Mouse (Mus musculus) heart, embryonic 14.5 days (tissue): ENCODE data around the gene Serpinb1c. TPM values are rescaled to one million over a fixed set of nuclear protein-coding genes. Genes with fewer than 3 reads are reported as not detected.
"Not testable (repeated sequence)": the region's sequence is repeated elsewhere in the genome, so short reads cannot be mapped to it uniquely, and the experiment has no call there.

Experiments used
- ATAC-seq: fragments of 200-750 bp; cut with Nextera tagmentation; 2 replicates; pipeline ENCODE4 v1.8.0; 2017; ENCODE audit warnings: low read depth, moderate TSS enrichment; ENCODE audit not compliant: insufficient number of reproducible peaks, insufficient read depth, low FRiP score
- H3K27ac ChIP-seq, 2 experiments: fragments of 200-500 bp in 1 of 2; fragments of 300-500 bp in 1 of 2; sonication (generic) in 1 of 2; replicated peaks in 1 of 2; 2 replicates each; pipeline ENCODE4 v1.5.1; 2012 to 2014; ENCODE audit warnings: low read depth in 2 of 2, low read length in 2 of 2, control low read depth in 1 of 2, mild to moderate bottlenecking in 1 of 2, mixed read lengths in 1 of 2; ENCODE audit not compliant: control insufficient read depth in 1 of 2, insufficient read depth in 1 of 2
- H3K27me3 ChIP-seq: fragments of 300-500 bp; sonication (generic); 2 replicates; pipeline ENCODE4 v1.6.1; 2014; ENCODE audit warnings: mild to moderate bottlenecking, low read length, control low read depth; ENCODE audit not compliant: control insufficient read depth, insufficient read depth
- H3K36me3 ChIP-seq: fragments of 300-500 bp; sonication (generic); 2 replicates; pipeline ENCODE4 v1.6.1; 2014; ENCODE audit warnings: mild to moderate bottlenecking, control low read depth, low read length, mixed read lengths; ENCODE audit not compliant: control insufficient read depth, insufficient read depth
- H3K4me1 ChIP-seq, 2 experiments: fragments of 200-500 bp in 1 of 2; fragments of 300-500 bp in 1 of 2; sonication (generic) in 1 of 2; 2 replicates each; pipeline ENCODE4 v1.6.1; 2012 to 2014; ENCODE audit warnings: low read length in 2 of 2, control low read depth in 1 of 2, mixed read lengths in 1 of 2; ENCODE audit not compliant: control insufficient read depth in 2 of 2, insufficient read depth in 2 of 2
- H3K4me2 ChIP-seq: fragments of 300-500 bp; sonication (generic); 2 replicates; pipeline ENCODE4 v1.6.1; 2014; ENCODE audit warnings: mild to moderate bottlenecking, low read length
- H3K4me3 ChIP-seq, 2 experiments: fragments of 200-500 bp in 1 of 2; fragments of 300-500 bp in 1 of 2; sonication (generic) in 1 of 2; 2 replicates each; pipeline ENCODE4 v1.5.1; 2012 to 2014; ENCODE audit warnings: low read length in 2 of 2, mild to moderate bottlenecking in 2 of 2, control low read depth in 1 of 2, low read depth in 1 of 2, moderate library complexity in 1 of 2; ENCODE audit not compliant: control insufficient read depth in 1 of 2, insufficient read depth in 1 of 2
- H3K9ac ChIP-seq: fragments of 300-500 bp; sonication (generic); 2 replicates; pipeline ENCODE4 v1.6.1; 2014; ENCODE audit warnings: mild to moderate bottlenecking, low read length
- H3K9me3 ChIP-seq: fragments of 300-500 bp; sonication (generic); 2 replicates; pipeline ENCODE4 v1.6.1; 2016; ENCODE audit warnings: low read length, control low read depth; ENCODE audit not compliant: control insufficient read depth
- WGBS: fragments of 180-500 bp; shearing (Covaris S2); extraction: QIAGEN DNeasy Blood & Tissue Kit; methylation state at CpG from one replicate; pipeline ENCODE4 v1.1.7; 2014; 5-methylcytosine and 5-hydroxymethylcytosine counted together
- polyA plus RNA-seq: library from polyadenylated mRNA; unstranded; fragments of >200 nt; fragmentation: Nextera tagmentation; extraction: Ambion mirVana; gene quantifications from 2 replicates; pipeline ENCODE4 v1.2.1, GENCODE M21; 2014

The Serpinb1c gene
- polyA plus RNA-seq, 1 experiment from 2014 or later, result not detected

DNA sequence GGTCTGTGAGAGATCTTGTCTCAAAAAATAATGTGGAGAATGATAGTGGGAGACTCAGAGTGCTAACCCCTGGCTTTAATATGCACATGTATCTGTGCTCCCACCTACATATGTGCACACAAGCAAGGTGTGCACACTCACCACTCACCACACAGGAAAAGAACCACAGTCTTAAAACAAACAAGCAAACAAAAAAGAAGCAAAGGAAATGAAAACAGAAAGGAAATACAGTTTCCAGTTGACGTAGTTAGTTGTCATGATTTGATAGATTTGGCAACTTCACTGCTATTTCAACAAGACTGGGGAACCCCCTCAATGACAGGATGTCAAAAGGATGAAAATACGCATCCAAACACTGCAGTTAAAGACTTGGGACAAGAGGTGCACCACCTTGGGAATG lies 1.1 kb upstream of the Serpinb1c start:
- not testable (repeated sequence) for H3K27me3 ChIP-seq, H3K4me1 ChIP-seq, H3K9ac ChIP-seq, H3K4me2 ChIP-seq, H3K9me3 ChIP-seq, H3K36me3 ChIP-seq, H3K4me3 ChIP-seq, ATAC-seq, H3K27ac ChIP-seq
- whole genome bisulfite sequencing, result 65% methylated on average over 2 of the region's 2 CpGs

DNA sequence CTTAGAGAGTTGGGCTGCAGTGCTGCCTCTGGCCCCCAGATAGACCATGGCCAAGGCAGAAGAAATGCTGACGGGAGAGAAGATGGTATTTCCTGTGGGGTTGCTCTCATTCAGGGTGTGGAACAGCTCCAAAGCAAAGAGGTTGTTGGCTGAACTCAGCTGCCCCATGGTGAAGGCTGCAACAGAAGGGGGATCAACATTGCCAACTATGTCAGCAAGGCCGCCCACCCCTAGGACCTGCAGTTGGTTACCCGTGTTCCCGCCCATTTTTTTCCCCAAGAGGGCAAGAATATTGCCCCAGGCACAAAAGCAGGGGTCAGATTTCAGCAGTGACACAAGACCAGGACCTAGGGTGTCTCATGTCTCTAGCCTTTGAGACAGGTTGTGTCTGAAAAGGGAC lies 1.1 kb downstream of the Serpinb1c start:
- Histone ChIP-seq H3K36me3 (no peaks in the 10 kb centered on the region), H3K4me2 (no peak overlapping the region), H3K4me1 (no peaks in the 10 kb centered on the region), H3K27ac (no peak overlapping the region), H3K9me3 (no peaks in the 10 kb centered on the region), H3K27me3 (no peaks in the 10 kb centered on the region), H3K4me3 (no peak overlapping the region), H3K9ac (no peak overlapping the region)
- 80% methylated on average over 4 of the region's 4 CpGs for WGBS
- ATAC-seq, result no peak

DNA sequence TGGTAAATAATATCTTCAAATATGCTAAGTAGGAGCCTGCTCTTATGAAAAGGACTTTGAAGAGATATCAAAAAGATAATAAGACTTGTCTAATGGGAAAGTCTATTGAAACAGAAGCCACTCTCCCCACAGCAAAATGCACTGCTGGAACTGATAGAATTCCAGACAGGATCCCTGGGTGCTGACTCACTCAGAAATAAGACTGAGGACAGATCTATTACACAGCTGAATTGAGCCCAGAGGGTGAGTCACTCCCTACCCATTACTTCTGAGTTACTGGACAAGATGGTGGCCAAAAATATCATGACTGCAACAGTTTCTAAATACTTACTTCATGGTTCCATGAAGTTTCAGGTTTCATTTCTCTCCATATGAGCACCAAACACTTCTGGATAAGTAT lies 13.3 kb downstream of the Serpinb1c start:
- H3K36me3 ChIP-seq, result no peaks in the 10 kb centered on the region
- no peak for ATAC-seq
- no peaks in the 10 kb centered on the region for H3K9me3 ChIP-seq
- no peak overlapping the region for H3K27ac ChIP-seq
- H3K4me2 ChIP-seq, result no peak overlapping the region
- no peaks in the 10 kb centered on the region for H3K27me3 ChIP-seq
- no peak overlapping the region for H3K9ac ChIP-seq
- no peaks in the 10 kb centered on the region for H3K4me1 ChIP-seq
- no peak overlapping the region for H3K4me3 ChIP-seq

DNA sequence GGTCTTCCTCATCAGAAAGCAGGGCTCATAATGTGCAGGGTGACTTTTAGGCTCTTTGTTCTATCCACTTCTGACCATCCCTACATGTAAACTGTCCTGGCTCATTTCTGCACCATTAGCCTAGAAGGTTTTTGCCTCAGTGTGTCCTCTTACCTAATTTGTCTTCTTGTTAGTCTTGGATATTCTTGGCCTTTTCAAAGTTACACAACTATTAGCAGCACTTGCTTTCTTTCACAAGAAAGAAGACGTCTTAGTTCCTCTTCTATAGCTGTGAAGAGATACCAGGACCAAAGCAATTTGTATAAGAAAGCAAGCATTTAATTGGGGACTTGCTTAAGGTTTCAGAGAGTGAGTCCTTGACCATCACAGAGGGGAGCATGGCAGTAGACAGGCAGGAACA lies 24.1 kb downstream of the Serpinb1c start:
- 51% methylated on average over 1 of the region's 1 CpGs for WGBS
- Histone ChIP-seq H3K27me3 (no peaks in the 10 kb centered on the region), H3K4me2 (no peak overlapping the region), H3K36me3 (no peaks in the 10 kb centered on the region), H3K4me1 (no peaks in the 10 kb centered on the region), H3K9ac (no peak overlapping the region), H3K9me3 (no peaks in the 10 kb centered on the region), H3K27ac (no peak overlapping the region), H3K4me3 (no peak overlapping the region)
- no peak for ATAC-seq

DNA sequence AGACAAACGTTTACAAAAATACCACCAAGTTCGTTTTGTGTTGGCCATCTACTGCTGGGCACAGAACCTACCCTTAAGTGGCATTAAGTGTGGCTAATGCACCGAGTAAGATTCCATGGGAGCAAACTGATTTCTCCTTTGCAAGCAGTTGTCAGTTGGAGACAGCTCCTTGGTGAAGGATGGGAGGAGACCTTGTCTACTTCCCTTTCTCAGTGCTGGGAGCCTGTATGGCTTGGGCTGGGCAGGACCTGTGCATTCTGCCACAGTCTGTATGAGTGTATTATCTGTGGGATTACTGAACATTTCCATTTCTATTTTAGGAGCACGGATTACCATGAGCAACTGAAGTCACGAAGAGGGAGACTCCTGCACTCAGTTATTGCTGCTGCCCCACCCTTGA lies 29.2 kb downstream of the Serpinb1c start:
- 49% methylated on average over 5 of the region's 5 CpGs for WGBS
- Histone ChIP-seq H3K4me2 (no peak overlapping the region), H3K27ac (no peak overlapping the region), H3K4me3 (no peak overlapping the region), H3K27me3 (no peaks in the 10 kb centered on the region), H3K9ac (no peak overlapping the region), H3K36me3 (no peaks in the 10 kb centered on the region), H3K9me3 (no peaks in the 10 kb centered on the region), H3K4me1 (no peaks in the 10 kb centered on the region)
- ATAC-seq, result no peak

DNA sequence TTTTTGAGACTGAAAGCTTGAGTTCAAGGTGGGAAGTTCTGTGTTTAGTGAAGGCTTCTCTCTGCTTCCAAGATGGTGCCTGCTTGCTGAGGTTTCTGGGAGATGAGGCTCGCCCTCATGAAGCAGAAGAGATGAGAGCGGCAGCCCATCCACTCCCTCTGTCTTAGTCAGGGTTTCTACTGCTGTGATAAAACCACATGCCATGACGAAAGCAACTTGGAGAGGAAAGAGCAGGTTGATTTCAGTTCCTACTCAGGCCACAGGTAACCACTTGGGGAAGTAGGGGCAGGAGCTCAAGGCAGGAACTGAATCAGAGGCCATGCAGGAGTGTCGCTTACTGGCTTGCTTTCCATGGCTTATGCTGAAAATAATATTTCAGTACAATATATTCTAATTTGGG lies 29.8 kb downstream of the Serpinb1c start:
- H3K4me1 ChIP-seq, H3K27ac ChIP-seq, ATAC-seq, H3K4me3 ChIP-seq, H3K27me3 ChIP-seq, H3K9ac ChIP-seq, H3K9me3 ChIP-seq, H3K36me3 ChIP-seq, H3K4me2 ChIP-seq: not testable (repeated sequence)
- WGBS, result 77% methylated on average over 4 of the region's 4 CpGs

DNA sequence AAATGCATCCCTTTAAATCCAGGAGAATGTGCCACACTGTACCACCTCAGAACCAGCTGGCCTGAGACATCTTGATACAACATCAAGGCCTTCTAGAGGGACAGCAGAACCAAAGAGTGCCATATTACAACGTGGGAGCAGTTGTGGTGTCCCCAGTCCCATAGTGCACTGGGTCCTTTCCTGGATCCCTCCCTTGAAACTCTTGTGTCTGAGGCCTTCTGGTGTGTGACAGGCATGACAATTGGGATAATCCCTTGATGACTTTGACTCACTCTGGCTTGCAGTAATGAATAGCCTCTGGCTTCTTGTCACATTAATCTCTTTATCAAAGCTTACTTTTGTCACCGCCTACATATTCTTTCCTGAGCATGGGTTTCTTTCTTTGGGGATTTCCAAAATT lies 31.0 kb downstream of the Serpinb1c start:
- Histone ChIP-seq H3K27me3 (no peaks in the 10 kb centered on the region), H3K27ac (no peak overlapping the region), H3K4me1 (no peaks in the 10 kb centered on the region), H3K9me3 (no peaks in the 10 kb centered on the region), H3K4me2 (no peak overlapping the region), H3K9ac (no peak overlapping the region), H3K4me3 (no peak overlapping the region), H3K36me3 (no peaks in the 10 kb centered on the region)
- WGBS, result 53% methylated on average over 2 of the region's 2 CpGs
- ATAC-seq, result no peak

DNA sequence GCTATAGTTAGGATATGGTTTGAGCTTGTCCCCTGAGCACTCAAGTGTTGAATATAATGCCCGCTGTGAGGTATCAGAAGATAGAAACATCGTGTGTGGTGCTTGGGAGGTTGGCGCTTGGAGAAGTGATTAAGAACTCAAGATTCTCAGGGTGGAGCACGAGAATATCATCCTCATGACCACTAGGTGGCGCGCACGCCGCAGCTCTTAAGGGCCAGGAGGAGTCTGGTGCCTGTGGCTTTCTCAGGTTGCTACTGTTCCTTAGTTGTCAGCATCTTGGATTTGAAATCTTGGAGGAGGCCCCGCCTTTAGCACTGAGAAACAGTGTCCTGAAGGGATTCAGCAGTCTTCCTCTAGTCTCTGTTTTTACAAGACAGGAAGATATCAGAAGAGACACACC lies 31.5 kb downstream of the Serpinb1c start:
- no peaks in the 10 kb centered on the region; a peak in 1 of 4 replicates for H3K4me1 ChIP-seq
- no peaks in the 10 kb centered on the region for H3K9me3 ChIP-seq
- no peak overlapping the region for H3K27ac ChIP-seq
- no peak overlapping the region for H3K4me2 ChIP-seq
- 5% methylated on average over 9 of the region's 9 CpGs for WGBS
- H3K27me3 ChIP-seq, result no peaks in the 10 kb centered on the region
- H3K4me3 ChIP-seq, result no peak overlapping the region
- no peaks in the 10 kb centered on the region for H3K36me3 ChIP-seq
- ATAC-seq, result no peak
- H3K9ac ChIP-seq, result no peak overlapping the region
